Mouse (Mus musculus): Measurements from ENCODE around the gene Neurl1a. TPM values are rescaled to one million over a fixed set of nuclear protein-coding genes. Genes with fewer than 3 reads are reported as not detected.
A peak's percentile ranks its signal among the peaks of the same experiment; 100 is the strongest.

Gene Neurl1a
- polyA plus RNA-seq, 1 experiment from 2014 or later, result 6.2 TPM

DNA sequence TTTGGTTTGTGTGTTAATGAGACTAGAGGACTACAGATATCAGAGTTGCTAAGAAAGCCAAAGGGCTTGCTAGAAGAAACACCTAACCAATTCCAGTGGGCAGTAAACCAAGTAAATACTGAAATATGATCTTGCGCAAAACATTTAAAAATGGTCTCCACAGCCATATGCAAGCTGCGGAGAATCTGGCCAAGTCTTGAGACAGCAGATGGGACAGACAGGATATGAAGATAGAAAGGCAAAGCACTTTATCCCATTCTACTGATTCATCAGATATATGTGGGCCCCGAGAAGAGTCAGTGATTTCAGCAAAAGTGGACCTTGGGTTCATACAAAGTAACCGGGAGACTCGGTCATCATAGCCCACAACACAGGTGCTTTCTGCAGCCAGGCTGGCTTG is 13.5 kb downstream of the Neurl1a start:
- H3K27ac ChIP-seq, result no peak overlapping the region
- WGBS, result 92% methylated on average over 5 of the region's 5 CpGs
- ATAC-seq (ENCODE audit: insufficient number of reproducible peaks, insufficient read depth, low FRiP score, low TSS enrichment, low read depth), result no peak
- no peak overlapping the region for H3K4me2 ChIP-seq
- H3K9me3 ChIP-seq, result no peaks in the 10 kb centered on the region
- peaks cover 12% of the 10 kb centered on the region for H3K4me1 ChIP-seq
- no peak overlapping the region for H3K4me3 ChIP-seq
- H3K36me3 ChIP-seq, result no peaks in the 10 kb centered on the region
- H3K27me3 ChIP-seq, result no peaks in the 10 kb centered on the region
- H3K9ac ChIP-seq, result no peak overlapping the region

GRCm38 (mm10) chr19:47198671-47199350 is 20.2 kb downstream of the Neurl1a start:
- ATAC-seq (ENCODE audit: insufficient number of reproducible peaks, insufficient read depth, low FRiP score, low TSS enrichment, low read depth), result no peak
- H3K36me3 ChIP-seq, result no peaks in the 10 kb centered on the region
- 68% methylated on average over 13 of the region's 13 CpGs for WGBS

GRCm38 (mm10) chr19:47201972-47202371 is 23.4 kb downstream of the Neurl1a start:
- H3K27ac ChIP-seq, result peak overlapping the region; percentile 78
- peaks cover 33% of the 10 kb centered on the region for H3K4me1 ChIP-seq
- no peaks in the 10 kb centered on the region for H3K9me3 ChIP-seq
- 29% methylated on average over 12 of the region's 12 CpGs for WGBS
- no peak for ATAC-seq (ENCODE audit: insufficient number of reproducible peaks, insufficient read depth, low FRiP score, low TSS enrichment, low read depth)
- no peaks in the 10 kb centered on the region for H3K36me3 ChIP-seq
- H3K4me2 ChIP-seq, result peak overlapping the region; percentile 22; the same call in 1 of the 2 replicates
- H3K27me3 ChIP-seq, result no peaks in the 10 kb centered on the region
- H3K4me3 ChIP-seq, result no peak overlapping the region
- H3K9ac ChIP-seq, result 0 out of 2 replicates have a peak overlapping the region, but pooled peaks have one; percentile 52

More at GRCm38 (mm10) chr19:47198671-47199350, 20.2 kb downstream of the Neurl1a start:
- Histone ChIP-seq H3K4me3 (no peak overlapping the region), H3K27me3 (no peaks in the 10 kb centered on the region), H3K27ac (no peak overlapping the region), H3K9ac (no peak overlapping the region), H3K4me2 (no peak overlapping the region), H3K9me3 (no peaks in the 10 kb centered on the region), H3K4me1 (peaks cover 33% of the 10 kb centered on the region)

- Histone ChIP-seq H3K9me3 (no peaks in the 10 kb centered on the region), H3K4me1 (peaks cover 33% of the 10 kb centered on the region), H3K27me3 (no peaks in the 10 kb centered on the region), H3K4me2 (no peak overlapping the region), H3K4me3 (no peak overlapping the region), H3K36me3 (no peaks in the 10 kb centered on the region), H3K9ac (no peak overlapping the region), H3K27ac (0 out of 2 replicates have a peak overlapping the region, but pooled peaks have one; percentile 78)
- 55% methylated on average over 6 of the region's 6 CpGs for WGBS
- ATAC-seq (ENCODE audit: insufficient number of reproducible peaks, insufficient read depth, low FRiP score, low TSS enrichment, low read depth), result no peak
These were observed 23.8 kb downstream of the Neurl1a start for GRCm38 (mm10) chr19:47202429-47202828.

GRCm38 (mm10) chr19:47203042-47203441 is 24.4 kb downstream of the Neurl1a start:
- Histone ChIP-seq H3K27me3 (no peaks in the 10 kb centered on the region), H3K4me1 (peaks cover 33% of the 10 kb centered on the region), H3K4me3 (no peak overlapping the region), H3K4me2 (no peak overlapping the region), H3K9me3 (no peaks in the 10 kb centered on the region), H3K27ac (no peak overlapping the region), H3K9ac (no peak overlapping the region), H3K36me3 (no peaks in the 10 kb centered on the region)
- ATAC-seq (ENCODE audit: insufficient number of reproducible peaks, insufficient read depth, low FRiP score, low TSS enrichment, low read depth), result no peak
- WGBS, result 75% methylated on average over 6 of the region's 6 CpGs

DNA sequence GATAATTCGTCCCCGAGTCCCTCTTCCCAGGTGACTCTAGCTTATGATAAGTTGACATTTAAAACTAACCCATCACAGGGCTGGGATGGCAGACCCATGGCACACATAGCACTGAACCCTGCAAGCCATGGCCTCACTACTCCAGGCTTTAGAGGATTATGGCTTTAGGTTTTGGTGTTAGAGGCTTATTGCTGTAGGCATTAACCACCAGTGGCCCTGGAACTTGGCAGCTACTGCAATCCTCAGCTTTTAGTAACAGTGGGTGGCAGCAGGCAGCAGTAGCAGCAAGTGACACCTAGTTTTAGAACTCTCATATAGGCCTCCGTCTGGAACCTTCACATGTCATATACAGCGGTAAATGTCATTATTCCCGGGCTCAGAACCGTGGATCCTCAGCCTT is 26.0 kb downstream of the Neurl1a start:
- no peaks in the 10 kb centered on the region for H3K36me3 ChIP-seq
- H3K9ac ChIP-seq, result no peak overlapping the region
- no peak overlapping the region for H3K4me2 ChIP-seq
- ATAC-seq (ENCODE audit: insufficient number of reproducible peaks, insufficient read depth, low FRiP score, low TSS enrichment, low read depth), result no peak
- no peak overlapping the region for H3K27ac ChIP-seq
- no peaks in the 10 kb centered on the region for H3K27me3 ChIP-seq
- peaks cover 25% of the 10 kb centered on the region for H3K4me1 ChIP-seq
- 85% methylated on average over 6 of the region's 6 CpGs for WGBS
- H3K4me3 ChIP-seq, result no peak overlapping the region
- H3K9me3 ChIP-seq, result no peaks in the 10 kb centered on the region

GRCm38 (mm10) chr19:47206126-47206525 is 27.5 kb downstream of the Neurl1a start:
- no peak for ATAC-seq (ENCODE audit: insufficient number of reproducible peaks, insufficient read depth, low FRiP score, low TSS enrichment, low read depth)
- Histone ChIP-seq H3K4me2 (no peak overlapping the region), H3K36me3 (no peaks in the 10 kb centered on the region), H3K27me3 (no peaks in the 10 kb centered on the region), H3K4me3 (no peak overlapping the region), H3K9ac (no peak overlapping the region), H3K9me3 (no peaks in the 10 kb centered on the region), H3K4me1 (peaks cover 16% of the 10 kb centered on the region), H3K27ac (no peak overlapping the region)
- 86% methylated on average over 1 of the region's 1 CpGs for WGBS

- Histone ChIP-seq H3K9ac (no peak overlapping the region), H3K4me2 (no peak overlapping the region), H3K4me3 (no peak overlapping the region), H3K36me3 (no peaks in the 10 kb centered on the region), H3K27me3 (no peaks in the 10 kb centered on the region), H3K4me1 (0 out of 2 replicates have a peak, but pooled peaks cover 6% of the 10 kb centered on the region), H3K27ac (no peak overlapping the region), H3K9me3 (no peaks in the 10 kb centered on the region)
- no peak for ATAC-seq (ENCODE audit: insufficient number of reproducible peaks, insufficient read depth, low FRiP score, low TSS enrichment, low read depth)
- 89% methylated on average over 4 of the region's 4 CpGs for WGBS
These were observed 31.8 kb downstream of the Neurl1a start for GRCm38 (mm10) chr19:47210432-47210831.

DNA sequence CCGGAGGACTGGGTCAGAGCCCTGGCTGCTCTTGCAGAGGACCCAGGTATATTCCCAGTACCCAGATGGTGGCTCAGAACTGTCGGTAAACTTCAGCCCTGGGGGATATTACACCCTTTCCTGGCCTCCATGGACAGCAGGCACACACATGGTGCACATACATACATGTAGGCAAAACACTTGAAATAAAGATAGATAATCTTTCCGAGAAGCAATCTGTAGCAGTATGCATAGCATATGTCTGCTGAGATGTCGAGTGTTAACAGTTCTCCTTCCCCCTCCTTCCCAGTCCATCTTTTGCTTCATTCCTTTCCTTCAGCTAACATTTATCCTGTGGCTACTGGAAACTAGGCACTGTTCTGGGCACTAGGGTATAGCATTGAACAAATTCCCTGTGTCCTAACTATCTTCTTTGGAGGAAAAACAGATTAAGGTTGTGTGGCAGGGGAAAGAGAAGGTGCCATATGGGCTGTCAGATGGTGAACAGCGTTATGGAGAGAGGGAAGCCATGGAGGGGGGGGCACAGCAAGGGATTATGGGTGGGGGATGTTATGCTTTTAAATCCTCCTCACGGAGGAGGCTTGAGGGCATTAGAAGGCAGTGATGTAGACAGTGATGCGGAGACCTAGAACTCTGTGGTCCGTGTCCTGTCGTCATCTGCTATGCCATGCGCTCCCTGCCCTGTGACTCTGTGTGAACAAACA is 33.1 kb downstream of the Neurl1a start:
- H3K27me3 ChIP-seq, result no peaks in the 10 kb centered on the region
- H3K4me1 ChIP-seq, result 0 out of 2 replicates have a peak, but pooled peaks cover 6% of the 10 kb centered on the region
- H3K9me3 ChIP-seq, result no peaks in the 10 kb centered on the region
- WGBS, result 66% methylated on average over 10 of the region's 10 CpGs
- H3K27ac ChIP-seq, result no peak overlapping the region
- no peak overlapping the region for H3K9ac ChIP-seq
- H3K4me2 ChIP-seq, result no peak overlapping the region
- no peaks in the 10 kb centered on the region for H3K36me3 ChIP-seq
- no peak overlapping the region for H3K4me3 ChIP-seq
- ATAC-seq (ENCODE audit: insufficient number of reproducible peaks, insufficient read depth, low FRiP score, low TSS enrichment, low read depth), result no peak

DNA sequence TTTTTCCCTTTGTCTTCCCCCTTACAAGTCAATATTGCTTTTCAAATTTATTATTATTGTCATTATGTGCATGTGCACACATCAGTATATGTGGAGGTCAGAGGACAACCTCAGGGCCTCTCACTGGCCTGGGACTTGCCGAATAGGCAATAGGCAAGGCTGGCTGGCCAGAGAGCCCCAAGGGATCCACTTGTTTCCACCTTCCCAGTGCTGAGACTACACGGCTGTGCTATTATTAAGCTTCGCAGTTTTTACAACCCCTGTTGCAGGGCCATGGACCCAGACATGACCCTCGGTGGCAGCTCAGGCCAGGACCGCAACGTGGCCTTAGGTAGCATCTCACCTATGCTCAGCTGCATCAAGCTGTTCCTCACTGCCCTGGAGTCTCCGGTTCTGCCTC is 33.8 kb downstream of the Neurl1a start:
- no peak overlapping the region for H3K4me2 ChIP-seq
- H3K4me1 ChIP-seq, result 0 out of 2 replicates have a peak, but pooled peaks cover 6% of the 10 kb centered on the region
- no peak overlapping the region for H3K4me3 ChIP-seq
- no peaks in the 10 kb centered on the region for H3K9me3 ChIP-seq
- no peak for ATAC-seq (ENCODE audit: insufficient number of reproducible peaks, insufficient read depth, low FRiP score, low TSS enrichment, low read depth)
- 82% methylated on average over 7 of the region's 7 CpGs for WGBS
- no peaks in the 10 kb centered on the region for H3K27me3 ChIP-seq
- H3K9ac ChIP-seq, result no peak overlapping the region
- no peak overlapping the region for H3K27ac ChIP-seq
- no peaks in the 10 kb centered on the region for H3K36me3 ChIP-seq

DNA sequence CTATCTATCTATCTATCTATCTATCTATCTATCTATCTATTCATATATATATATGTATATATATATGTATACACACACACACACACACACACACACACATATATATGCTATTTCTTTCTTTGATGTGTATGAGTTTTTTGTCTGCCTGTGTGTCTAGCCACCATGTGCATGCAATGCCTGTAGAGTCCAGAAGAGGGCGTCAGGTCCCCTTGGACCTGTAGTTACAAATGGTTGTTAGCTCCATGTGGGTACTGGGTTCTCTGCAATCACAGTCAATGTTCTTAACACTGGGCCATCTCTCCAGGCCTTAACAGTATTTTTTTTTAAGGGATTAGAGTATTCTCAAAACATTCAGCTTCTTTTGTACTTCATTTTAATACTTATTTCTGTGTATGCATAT is 34.9 kb downstream of the Neurl1a start:
- no peak overlapping the region for H3K9ac ChIP-seq
- 55% methylated on average over 1 of the region's 1 CpGs for WGBS
- no peaks in the 10 kb centered on the region for H3K27me3 ChIP-seq
- ATAC-seq (ENCODE audit: insufficient number of reproducible peaks, insufficient read depth, low FRiP score, low TSS enrichment, low read depth), result no peak
- H3K36me3 ChIP-seq, result no peaks in the 10 kb centered on the region
- no peak overlapping the region for H3K27ac ChIP-seq
- 0 out of 2 replicates have a peak, but pooled peaks cover 6% of the 10 kb centered on the region for H3K4me1 ChIP-seq
- H3K9me3 ChIP-seq, result no peaks in the 10 kb centered on the region
- no peak overlapping the region for H3K4me2 ChIP-seq
- H3K4me3 ChIP-seq, result no peak overlapping the region

GRCm38 (mm10) chr19:47216766-47217165 is 38.1 kb downstream of the Neurl1a start:
- Histone ChIP-seq H3K9me3 (no peaks in the 10 kb centered on the region), H3K27me3 (no peaks in the 10 kb centered on the region), H3K36me3 (no peaks in the 10 kb centered on the region), H3K4me3 (no peak overlapping the region), H3K4me2 (no peak overlapping the region), H3K9ac (no peak overlapping the region), H3K4me1 (0 out of 2 replicates have a peak, but pooled peaks cover 6% of the 10 kb centered on the region), H3K27ac (no peak overlapping the region)
- 83% methylated on average over 5 of the region's 5 CpGs for WGBS
- ATAC-seq (ENCODE audit: insufficient number of reproducible peaks, insufficient read depth, low FRiP score, low TSS enrichment, low read depth), result no peak

All from embryonic facial prominence, embryonic 13.5 days (tissue).